Mouse (Mus musculus) ES-Bruce4 (cell line): Measurements from ENCODE around the gene Nelfcd.

Experiments
- EP300 ChIP-seq: IDR thresholded peaks from 2 replicates; pipeline ENCODE4 v1.6.1; 2011; ENCODE audit warnings: low read depth, low read length; ENCODE audit not compliant: insufficient read depth
- POLR2A ChIP-seq: IDR thresholded peaks from one replicate; pipeline ENCODE4 v1.8.1; 2011; ENCODE audit warnings: low read length; ENCODE audit not compliant: insufficient read depth

- no peak for TF ChIP-seq EP300
- TF ChIP-seq POLR2A, result no peak
Measured at GRCm38 (mm10) chr2:174397881-174398280, 17.7 kb upstream of the Nelfcd start.
